Mouse (Mus musculus): ENCODE measurements around the gene Gm29094.
"Not testable (repeated sequence)": the region's sequence is repeated elsewhere in the genome, so short reads cannot be mapped to it uniquely, and the experiment has no call there.

Gene Gm29094

DNA sequence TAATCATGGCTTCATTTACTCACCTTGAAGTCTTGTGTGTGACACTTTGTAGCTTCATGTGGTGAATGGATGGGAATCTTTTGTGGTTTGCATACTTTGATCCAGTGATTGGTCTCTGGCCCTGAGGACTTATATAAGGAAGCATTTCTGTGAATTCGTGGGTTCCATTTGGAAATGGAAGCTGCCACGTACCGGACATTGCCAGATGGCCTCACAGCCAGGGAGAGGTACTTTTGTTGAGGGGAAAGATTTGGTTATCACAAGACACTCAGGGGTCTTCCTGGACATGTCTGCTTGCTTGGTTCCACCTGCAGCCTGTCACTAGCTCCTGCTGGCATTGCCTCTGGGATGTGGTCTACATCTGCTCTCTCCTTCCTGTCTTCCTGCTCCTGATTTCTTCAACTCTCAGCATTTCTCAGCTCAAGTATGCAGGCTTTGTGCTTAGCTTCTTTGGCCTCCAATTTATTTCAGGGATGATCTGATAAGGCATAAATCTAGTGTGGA, 41.4 kb downstream of the Gm29094 start:
- DNase-seq (ENCODE audit: low read depth, low spot score) = not testable (repeated sequence)

- DNase-seq (ENCODE audit: low read depth, low spot score) = no peak
Observed at GRCm38 (mm10) chr9:89253400-89253799, 54.2 kb downstream of the Gm29094 start.

GRCm38 (mm10) chr9:89256556-89257335, 57.6 kb downstream of the Gm29094 start:
- no peak for DNase-seq (ENCODE audit: low read depth, low spot score)

DNA sequence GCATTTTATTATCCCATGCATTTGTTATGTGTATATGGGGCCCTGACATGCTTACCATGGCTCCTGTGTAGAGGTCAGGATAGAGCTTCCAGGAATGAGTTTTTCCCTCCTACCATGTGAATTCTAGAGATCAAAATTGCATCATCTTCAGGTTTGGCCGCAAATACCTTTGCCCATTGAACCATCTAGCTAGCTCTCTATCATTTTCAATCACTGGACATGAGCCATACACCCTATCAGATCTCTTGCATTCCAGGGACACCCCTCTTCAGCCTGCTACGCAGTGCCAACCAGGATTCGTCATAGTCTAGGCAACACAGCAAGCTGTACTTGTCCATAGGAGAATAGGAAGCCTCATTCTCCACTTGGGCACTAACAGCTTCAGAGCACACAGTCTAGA, 64.8 kb downstream of the Gm29094 start:
- no peak for DNase-seq (ENCODE audit: low read depth, low spot score)

GRCm38 (mm10) chr9:89264571-89264970, 65.4 kb downstream of the Gm29094 start:
- no peak for DNase-seq (ENCODE audit: low read depth, low spot score)

All from forelimb bud, embryonic 11.5 days (tissue).